Mouse (Mus musculus): ENCODE data around the gene Nos3.

Nos3 gene

GRCm38 (mm10) chr5:24356764-24357163 is 7.8 kb upstream of the Nos3 start:
- Histone ChIP-seq H3K4me3 (replicated peaks; ENCODE audit: low read length) (no peak overlapping the region), H3K27me3 (ENCODE audit: insufficient read depth, low read length) (peaks cover 27% of the 10 kb centered on the region), H3K9me3 (ENCODE audit: low read length) (no peaks in the 10 kb centered on the region), H3K36me3 (ENCODE audit: insufficient read depth, low read length) (no peaks in the 10 kb centered on the region), H3K4me1 (replicated peaks; ENCODE audit: low read depth, low read length) (peaks cover 41% of the 10 kb centered on the region)
- TF ChIP-seq NANOG (IDR thresholded peaks at IDR 0.05; ENCODE audit: borderline replicate concordance, low read length) (no peak), POU5F1 (IDR thresholded peaks at IDR 0.05; ENCODE audit: borderline replicate concordance, low read length) (no peak), CTCF (conservative IDR thresholded peaks at IDR 0.05; ENCODE audit: low read length) (no peak)

- Histone ChIP-seq H3K4me3 (replicated peaks; ENCODE audit: low read length) (no peak overlapping the region), H3K9me3 (ENCODE audit: low read length) (no peaks in the 10 kb centered on the region)
These were observed 7.1 kb upstream of the Nos3 start for GRCm38 (mm10) chr5:24357461-24357860.

DNA sequence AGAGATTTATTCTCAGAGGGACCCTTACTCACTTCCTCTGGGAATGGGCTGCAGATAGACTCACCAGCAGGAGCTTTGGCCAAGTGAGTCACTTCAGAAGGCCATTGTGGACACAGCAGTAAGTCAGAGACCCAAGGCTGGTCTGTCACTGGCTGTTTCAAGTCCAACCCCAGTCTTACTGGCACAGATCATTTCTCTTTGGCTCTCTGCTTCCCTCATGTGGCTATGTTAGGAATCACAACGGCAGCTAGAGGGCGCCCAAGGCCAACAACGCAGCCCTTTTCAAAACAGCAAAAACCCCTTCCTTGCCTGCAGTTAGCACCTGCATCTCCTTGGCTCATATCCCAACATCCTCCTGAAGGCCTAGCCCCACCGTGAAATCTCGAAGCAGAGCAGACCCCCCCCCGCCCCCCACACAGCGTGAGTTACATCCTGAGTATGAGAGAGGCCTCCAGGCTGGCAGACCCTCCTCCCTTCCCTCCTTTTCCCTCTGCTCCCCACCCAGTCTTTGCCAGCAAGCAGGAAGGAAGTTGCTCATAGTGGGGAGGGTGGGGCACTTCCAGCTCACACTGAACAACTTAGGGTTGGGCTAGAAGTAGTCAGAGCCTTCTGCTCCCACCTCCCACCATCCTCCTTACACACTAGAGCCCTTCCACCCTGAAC is 3.7 kb upstream of the Nos3 start:
- H3K27me3 ChIP-seq (ENCODE audit: insufficient read depth, low read length) = peaks cover 14% of the 10 kb centered on the region
- no peaks in the 10 kb centered on the region for H3K9me3 ChIP-seq (ENCODE audit: low read length)
- H3K4me3 ChIP-seq (replicated peaks; ENCODE audit: low read length) = peak overlapping the region; percentile 55
- peaks cover 60% of the 10 kb centered on the region for H3K4me1 ChIP-seq (replicated peaks; ENCODE audit: low read depth, low read length)
- no peaks in the 10 kb centered on the region for H3K36me3 ChIP-seq (ENCODE audit: insufficient read depth, low read length)
- TF ChIP-seq POU5F1 (IDR thresholded peaks at IDR 0.05; ENCODE audit: borderline replicate concordance, low read length) (no peak), CTCF (conservative IDR thresholded peaks at IDR 0.05; ENCODE audit: low read length) (peak; percentile 98)

More at GRCm38 (mm10) chr5:24357461-24357860, 7.1 kb upstream of the Nos3 start:
- TF ChIP-seq NANOG (IDR thresholded peaks at IDR 0.05; ENCODE audit: borderline replicate concordance, low read length) (no peak), CTCF (conservative IDR thresholded peaks at IDR 0.05; ENCODE audit: low read length) (peak; percentile 10; the same call in 1 of the 2 replicates), POU5F1 (IDR thresholded peaks at IDR 0.05; ENCODE audit: borderline replicate concordance, low read length) (no peak)
- no peaks in the 10 kb centered on the region for H3K36me3 ChIP-seq (ENCODE audit: insufficient read depth, low read length)
- H3K27me3 ChIP-seq (ENCODE audit: insufficient read depth, low read length) = peaks cover 26% of the 10 kb centered on the region
- peaks cover 41% of the 10 kb centered on the region for H3K4me1 ChIP-seq (replicated peaks; ENCODE audit: low read depth, low read length)

- Histone ChIP-seq H3K36me3 (ENCODE audit: insufficient read depth, low read length) (0 out of 2 replicates have a peak, but pooled peaks cover 12% of the 10 kb centered on the region), H3K27me3 (ENCODE audit: insufficient read depth, low read length) (peaks cover 16% of the 10 kb centered on the region), H3K4me1 (replicated peaks; ENCODE audit: low read depth, low read length) (peaks cover 77% of the 10 kb centered on the region), H3K4me3 (replicated peaks; ENCODE audit: low read length) (no peak overlapping the region), H3K9me3 (ENCODE audit: low read length) (no peaks in the 10 kb centered on the region)
- no peak for TF ChIP-seq NANOG (IDR thresholded peaks at IDR 0.05; ENCODE audit: borderline replicate concordance, low read length)
- TF ChIP-seq CTCF (conservative IDR thresholded peaks at IDR 0.05; ENCODE audit: low read length) = no peak
- no peak for TF ChIP-seq POU5F1 (IDR thresholded peaks at IDR 0.05; ENCODE audit: borderline replicate concordance, low read length)
These were observed 1.1 kb upstream of the Nos3 start for GRCm38 (mm10) chr5:24363467-24363866.

DNA sequence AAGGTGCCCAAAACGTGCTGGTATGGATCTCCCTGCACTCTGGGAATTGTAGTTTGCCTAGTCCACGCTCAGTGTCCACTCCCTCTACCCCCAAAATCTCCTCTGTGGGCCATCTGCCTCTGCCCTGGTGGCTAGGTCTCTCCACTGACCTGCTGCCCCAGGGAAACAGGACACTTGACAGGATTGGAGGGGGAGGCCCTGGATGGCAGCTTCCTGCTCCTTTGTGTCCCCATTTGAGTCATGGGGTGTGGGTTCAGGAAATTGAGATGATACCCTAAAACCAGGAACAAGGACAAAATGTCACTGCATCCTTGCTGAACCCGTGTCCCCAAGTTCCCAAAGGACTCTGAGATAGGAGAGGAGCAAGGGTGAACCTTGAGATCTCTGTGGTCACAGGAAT is 549 bp upstream of the Nos3 start:
- peaks cover 16% of the 10 kb centered on the region for H3K27me3 ChIP-seq (ENCODE audit: insufficient read depth, low read length)
- H3K4me3 ChIP-seq (replicated peaks; ENCODE audit: low read length) = peak overlapping the region; percentile 71
- TF ChIP-seq NANOG (IDR thresholded peaks at IDR 0.05; ENCODE audit: borderline replicate concordance, low read length) = no peak
- no peak for TF ChIP-seq CTCF (conservative IDR thresholded peaks at IDR 0.05; ENCODE audit: low read length)
- no peak for TF ChIP-seq POU5F1 (IDR thresholded peaks at IDR 0.05; ENCODE audit: borderline replicate concordance, low read length)
- peaks cover 82% of the 10 kb centered on the region for H3K4me1 ChIP-seq (replicated peaks; ENCODE audit: low read depth, low read length)
- no peaks in the 10 kb centered on the region for H3K9me3 ChIP-seq (ENCODE audit: low read length)
- H3K36me3 ChIP-seq (ENCODE audit: insufficient read depth, low read length) = 0 out of 2 replicates have a peak, but pooled peaks cover 12% of the 10 kb centered on the region

GRCm38 (mm10) chr5:24364963-24365362 is 353 bp downstream of the Nos3 start:
- H3K4me1 ChIP-seq (replicated peaks; ENCODE audit: low read depth, low read length) = peaks cover 88% of the 10 kb centered on the region
- no peak for TF ChIP-seq NANOG (IDR thresholded peaks at IDR 0.05; ENCODE audit: borderline replicate concordance, low read length)
- TF ChIP-seq POU5F1 (IDR thresholded peaks at IDR 0.05; ENCODE audit: borderline replicate concordance, low read length) = no peak
- no peak for TF ChIP-seq CTCF (conservative IDR thresholded peaks at IDR 0.05; ENCODE audit: low read length)
- peaks cover 16% of the 10 kb centered on the region for H3K27me3 ChIP-seq (ENCODE audit: insufficient read depth, low read length)
- 0 out of 2 replicates have a peak, but pooled peaks cover 12% of the 10 kb centered on the region for H3K36me3 ChIP-seq (ENCODE audit: insufficient read depth, low read length)
- no peaks in the 10 kb centered on the region for H3K9me3 ChIP-seq (ENCODE audit: low read length)
- peak overlapping the region; percentile 71 for H3K4me3 ChIP-seq (replicated peaks; ENCODE audit: low read length)

DNA sequence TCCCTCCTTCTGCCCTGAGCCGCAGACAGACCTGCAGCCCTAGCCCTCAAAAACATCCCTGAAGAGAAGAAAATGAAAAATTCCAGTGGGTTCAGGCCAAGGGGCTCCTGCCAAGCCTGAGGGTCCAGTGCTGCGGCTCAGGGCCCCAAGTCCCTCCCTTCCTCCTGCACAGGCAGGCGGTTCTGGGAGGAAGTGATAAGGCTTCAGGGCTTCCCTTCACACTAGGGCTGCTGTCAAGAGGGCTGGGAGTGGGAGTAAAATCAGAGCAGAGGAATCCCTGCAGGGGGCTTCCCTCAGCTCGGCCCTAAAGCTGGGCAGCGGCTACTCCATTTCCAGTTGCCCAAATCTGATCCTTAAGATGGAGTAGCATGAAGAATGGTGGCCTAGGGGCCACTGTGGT is 918 bp downstream of the Nos3 start:
- peaks cover 84% of the 10 kb centered on the region for H3K4me1 ChIP-seq (replicated peaks; ENCODE audit: low read depth, low read length)
- H3K36me3 ChIP-seq (ENCODE audit: insufficient read depth, low read length) = peaks cover 13% of the 10 kb centered on the region; the same call in 1 of the 2 replicates
- peak overlapping the region; percentile 71 for H3K4me3 ChIP-seq (replicated peaks; ENCODE audit: low read length)

GRCm38 (mm10) chr5:24366426-24366825 is 1.8 kb downstream of the Nos3 start:
- Histone ChIP-seq H3K4me3 (replicated peaks; ENCODE audit: low read length) (no peak overlapping the region), H3K27me3 (ENCODE audit: insufficient read depth, low read length) (peaks cover 16% of the 10 kb centered on the region), H3K9me3 (ENCODE audit: low read length) (no peaks in the 10 kb centered on the region), H3K4me1 (replicated peaks; ENCODE audit: low read depth, low read length) (peaks cover 76% of the 10 kb centered on the region), H3K36me3 (ENCODE audit: insufficient read depth, low read length) (peaks cover 16% of the 10 kb centered on the region; the same call in 1 of the 2 replicates)
- TF ChIP-seq NANOG (IDR thresholded peaks at IDR 0.05; ENCODE audit: borderline replicate concordance, low read length) = no peak
- no peak for TF ChIP-seq POU5F1 (IDR thresholded peaks at IDR 0.05; ENCODE audit: borderline replicate concordance, low read length)
- no peak for TF ChIP-seq CTCF (conservative IDR thresholded peaks at IDR 0.05; ENCODE audit: low read length)

More for the DNA sequence above, 918 bp downstream of the Nos3 start:
- peaks cover 16% of the 10 kb centered on the region for H3K27me3 ChIP-seq (ENCODE audit: insufficient read depth, low read length)
- no peaks in the 10 kb centered on the region for H3K9me3 ChIP-seq (ENCODE audit: low read length)
- TF ChIP-seq POU5F1 (IDR thresholded peaks at IDR 0.05; ENCODE audit: borderline replicate concordance, low read length) (no peak), CTCF (conservative IDR thresholded peaks at IDR 0.05; ENCODE audit: low read length) (no peak)
